Mouse (Mus musculus): Measurements from ENCODE around the gene Pkp4.

DNA sequence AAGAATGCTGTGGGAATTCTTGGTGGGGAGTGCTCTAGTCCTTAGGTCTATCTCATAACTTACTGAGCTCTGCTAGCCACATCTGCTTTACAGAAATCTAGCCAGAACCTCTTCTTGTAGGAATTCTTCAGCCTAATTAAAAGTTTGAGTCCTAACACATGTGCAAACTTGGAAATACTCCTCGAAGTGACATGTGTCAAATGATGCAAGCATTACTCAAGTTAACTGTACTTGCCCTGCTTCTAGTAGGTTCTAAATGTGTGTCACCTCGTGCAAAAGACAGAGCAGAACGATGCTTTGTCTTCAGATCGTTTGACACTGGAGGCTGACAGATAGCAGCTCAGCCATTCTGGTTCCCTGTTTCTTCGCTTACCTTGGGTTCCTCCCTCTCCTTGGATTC lies 32.5 kb downstream of the Pkp4 start:
- TF ChIP-seq POLR2A (IDR thresholded peaks at IDR 0.05; ENCODE audit: extremely low read depth, insufficient read depth, low read length) (no peak), CTCF (IDR thresholded peaks at IDR 0.05; ENCODE audit: low read depth, low read length) (no peak)

Measured in liver, adult 2 months (tissue).